Mouse (Mus musculus) heart, embryonic 15.5 days (tissue): ENCODE results near the gene Mdga1. TPM values are rescaled to one million over a fixed set of nuclear protein-coding genes. Genes with fewer than 3 reads are reported as not detected.

Experiments used
- ATAC-seq: fragments of 200-750 bp; cut with Nextera tagmentation; replicated peaks from 2 replicates; pipeline ENCODE4 v1.8.0; 2017; ENCODE audit warnings: low read depth, moderate TSS enrichment; ENCODE audit not compliant: insufficient number of reproducible peaks, insufficient read depth, low FRiP score
- H3K27ac ChIP-seq: fragments of 300-500 bp; sonication (generic); 2 replicates; pipeline ENCODE4 v1.5.1; 2015; ENCODE audit warnings: mild to moderate bottlenecking, inconsistent platforms
- H3K27me3 ChIP-seq: fragments of 300-500 bp; sonication (generic); 2 replicates; pipeline ENCODE4 v1.6.1; 2015; ENCODE audit warnings: inconsistent platforms
- H3K36me3 ChIP-seq: fragments of 300-500 bp; sonication (generic); 2 replicates; pipeline ENCODE4 v1.6.1; 2015; ENCODE audit warnings: mild to moderate bottlenecking, inconsistent platforms
- H3K4me1 ChIP-seq: fragments of 300-500 bp; sonication (generic); replicated peaks from 2 replicates; pipeline ENCODE4 v1.6.1; 2015; ENCODE audit warnings: inconsistent platforms
- H3K4me2 ChIP-seq: fragments of 300-500 bp; sonication (generic); 2 replicates; pipeline ENCODE4 v1.6.1; 2015; ENCODE audit warnings: inconsistent platforms, mild to moderate bottlenecking, moderate library complexity
- H3K4me3 ChIP-seq: fragments of 300-500 bp; sonication (generic); 2 replicates; pipeline ENCODE4 v1.5.1; 2015; ENCODE audit warnings: mild to moderate bottlenecking, inconsistent platforms
- H3K9ac ChIP-seq: fragments of 300-500 bp; sonication (generic); 2 replicates; pipeline ENCODE4 v1.6.1; 2015; ENCODE audit warnings: mild to moderate bottlenecking, inconsistent platforms
- H3K9me3 ChIP-seq: fragments of 300-500 bp; sonication (generic); replicated peaks from 2 replicates; pipeline ENCODE4 v1.6.1; 2016; ENCODE audit warnings: inconsistent platforms
- WGBS: fragments of 180-500 bp; shearing (Covaris S2); methylation state at CpG from one replicate; pipeline ENCODE4 v1.1.7; 2015; ENCODE audit warnings: mixed read lengths; 5-methylcytosine and 5-hydroxymethylcytosine counted together
- polyA plus RNA-seq: library from polyadenylated mRNA; unstranded; fragments of >200 nt; fragmentation: Nextera tagmentation; extraction: Ambion mirVana; gene quantifications from 2 replicates; pipeline ENCODE4 v1.2.1, GENCODE M21; 2015

Gene Mdga1
- polyA plus RNA-seq, 1 experiment from 2014 or later: 4.2 TPM

GRCm38 (mm10) chr17:29818264-29818945, 151.5 kb downstream of the Mdga1 start:
- WGBS: 55% methylated on average over 11 of the region's 11 CpGs
- no peak for ATAC-seq

GRCm38 (mm10) chr17:29814758-29815157, 155.1 kb downstream of the Mdga1 start:
- ATAC-seq: no peak
- no peak overlapping the region for H3K4me2 ChIP-seq
- H3K27me3 ChIP-seq: no peaks in the 10 kb centered on the region
- no peak overlapping the region for H3K9ac ChIP-seq
- H3K9me3 ChIP-seq: no peaks in the 10 kb centered on the region
- WGBS: 52% methylated on average over 6 of the region's 6 CpGs
- no peak overlapping the region for H3K4me3 ChIP-seq
- peaks cover 5% of the 10 kb centered on the region for H3K4me1 ChIP-seq
- H3K36me3 ChIP-seq: no peaks in the 10 kb centered on the region
- H3K27ac ChIP-seq: no peak overlapping the region

More at GRCm38 (mm10) chr17:29818264-29818945, 151.5 kb downstream of the Mdga1 start:
- no peak overlapping the region for H3K9ac ChIP-seq
- peaks cover 9% of the 10 kb centered on the region for H3K4me1 ChIP-seq
- H3K27me3 ChIP-seq: no peaks in the 10 kb centered on the region
- no peak overlapping the region for H3K27ac ChIP-seq
- no peak overlapping the region for H3K4me2 ChIP-seq
- no peak overlapping the region for H3K4me3 ChIP-seq
- no peaks in the 10 kb centered on the region for H3K9me3 ChIP-seq
- H3K36me3 ChIP-seq: no peaks in the 10 kb centered on the region

- Histone ChIP-seq H3K36me3 (no peaks in the 10 kb centered on the region), H3K4me3 (no peak overlapping the region), H3K9me3 (no peaks in the 10 kb centered on the region), H3K9ac (no peak overlapping the region), H3K27me3 (no peaks in the 10 kb centered on the region), H3K27ac (no peak overlapping the region), H3K4me1 (no peaks in the 10 kb centered on the region), H3K4me2 (no peak overlapping the region)
- no peak for ATAC-seq
- WGBS: 18% methylated on average over 4 of the region's 4 CpGs
Measured at GRCm38 (mm10) chr17:29813328-29813727, 156.6 kb downstream of the Mdga1 start.

- 69% methylated on average over 3 of the region's 3 CpGs for WGBS
Measured at GRCm38 (mm10) chr17:29803545-29803944, 166.3 kb downstream of the Mdga1 start.

GRCm38 (mm10) chr17:29801358-29801757, 168.5 kb downstream of the Mdga1 start:
- H3K27ac ChIP-seq: no peak overlapping the region
- H3K36me3 ChIP-seq: no peaks in the 10 kb centered on the region
- ATAC-seq: no peak
- WGBS: 25% methylated on average over 4 of the region's 4 CpGs
- peaks cover 7% of the 10 kb centered on the region; the same call in 1 of the 2 replicates for H3K27me3 ChIP-seq
- no peak overlapping the region for H3K4me3 ChIP-seq
- H3K4me2 ChIP-seq: no peak overlapping the region
- H3K9ac ChIP-seq: no peak overlapping the region
- H3K4me1 ChIP-seq: peaks cover 14% of the 10 kb centered on the region
- no peaks in the 10 kb centered on the region; the same call in 1 of the 2 replicates for H3K9me3 ChIP-seq

More at GRCm38 (mm10) chr17:29803545-29803944, 166.3 kb downstream of the Mdga1 start:
- Histone ChIP-seq H3K9ac (no peak overlapping the region), H3K27ac (no peak overlapping the region), H3K4me2 (no peak overlapping the region), H3K4me1 (peaks cover 12% of the 10 kb centered on the region; the same call in 1 of the 2 replicates), H3K36me3 (no peaks in the 10 kb centered on the region), H3K9me3 (no peaks in the 10 kb centered on the region; the same call in 1 of the 2 replicates), H3K4me3 (no peak overlapping the region), H3K27me3 (no peaks in the 10 kb centered on the region; the same call in 1 of the 2 replicates)
- no peak for ATAC-seq

- H3K27ac ChIP-seq: no peak overlapping the region
- ATAC-seq: no peak
- H3K4me2 ChIP-seq: no peak overlapping the region
- no peak overlapping the region for H3K4me3 ChIP-seq
- H3K27me3 ChIP-seq: peaks cover 12% of the 10 kb centered on the region
- no peak overlapping the region for H3K9ac ChIP-seq
- peaks cover 23% of the 10 kb centered on the region for H3K4me1 ChIP-seq
- H3K36me3 ChIP-seq: no peaks in the 10 kb centered on the region
- H3K9me3 ChIP-seq: no peaks in the 10 kb centered on the region
- 41% methylated on average over 6 of the region's 6 CpGs for WGBS
Measured at GRCm38 (mm10) chr17:29800096-29800455, 169.8 kb downstream of the Mdga1 start.

- Histone ChIP-seq H3K27me3 (peaks cover 15% of the 10 kb centered on the region), H3K4me2 (no peak overlapping the region), H3K27ac (no peak overlapping the region), H3K36me3 (no peaks in the 10 kb centered on the region), H3K9ac (no peak overlapping the region), H3K4me1 (peaks cover 26% of the 10 kb centered on the region), H3K4me3 (no peak overlapping the region), H3K9me3 (no peaks in the 10 kb centered on the region)
- no peak for ATAC-seq
- 47% methylated on average over 21 of the region's 21 CpGs for WGBS
Measured at GRCm38 (mm10) chr17:29799398-29800095, 170.3 kb downstream of the Mdga1 start.

GRCm38 (mm10) chr17:29798151-29798550, 171.7 kb downstream of the Mdga1 start:
- H3K4me1 ChIP-seq: peaks cover 26% of the 10 kb centered on the region
- ATAC-seq: no peak
- WGBS: 59% methylated on average over 10 of the region's 10 CpGs
- peaks cover 15% of the 10 kb centered on the region for H3K27me3 ChIP-seq
- H3K4me2 ChIP-seq: no peak overlapping the region
- H3K9ac ChIP-seq: no peak overlapping the region
- H3K36me3 ChIP-seq: no peaks in the 10 kb centered on the region
- no peak overlapping the region for H3K27ac ChIP-seq
- H3K4me3 ChIP-seq: no peak overlapping the region
- H3K9me3 ChIP-seq: no peaks in the 10 kb centered on the region

GRCm38 (mm10) chr17:29796787-29797186, 173.1 kb downstream of the Mdga1 start:
- Histone ChIP-seq H3K4me1 (peaks cover 26% of the 10 kb centered on the region), H3K27ac (no peak overlapping the region), H3K9ac (no peak overlapping the region), H3K9me3 (no peaks in the 10 kb centered on the region), H3K4me2 (no peak overlapping the region), H3K27me3 (peaks cover 15% of the 10 kb centered on the region), H3K4me3 (no peak overlapping the region), H3K36me3 (no peaks in the 10 kb centered on the region)
- WGBS: 32% methylated on average over 9 of the region's 9 CpGs
- ATAC-seq: no peak

GRCm38 (mm10) chr17:29796086-29796485, 173.8 kb downstream of the Mdga1 start:
- H3K4me1 ChIP-seq: peaks cover 26% of the 10 kb centered on the region
- no peaks in the 10 kb centered on the region for H3K36me3 ChIP-seq
- WGBS: 9% methylated on average over 7 of the region's 7 CpGs
- ATAC-seq: no peak
- H3K4me3 ChIP-seq: no peak overlapping the region
- no peak overlapping the region for H3K9ac ChIP-seq
- H3K27ac ChIP-seq: no peak overlapping the region
- peaks cover 15% of the 10 kb centered on the region for H3K27me3 ChIP-seq
- H3K4me2 ChIP-seq: no peak overlapping the region
- no peaks in the 10 kb centered on the region for H3K9me3 ChIP-seq

GRCm38 (mm10) chr17:29795050-29795770, 174.7 kb downstream of the Mdga1 start:
- Histone ChIP-seq H3K9ac (no peak overlapping the region; the same call in 1 of the 2 replicates), H3K4me1 (peaks cover 29% of the 10 kb centered on the region), H3K9me3 (no peaks in the 10 kb centered on the region), H3K4me3 (peak overlapping the region; percentile 13; the same call in 1 of the 2 replicates), H3K27ac (no peak overlapping the region), H3K27me3 (peaks cover 15% of the 10 kb centered on the region), H3K36me3 (no peaks in the 10 kb centered on the region), H3K4me2 (peak overlapping the region; percentile 50)
- ATAC-seq: no peak
- 12% methylated on average over 22 of the region's 23 CpGs for WGBS
